Mouse (Mus musculus) liver, embryonic 13.5 days (tissue): ENCODE data around the gene Elf2. TPM values are rescaled to one million over a fixed set of nuclear protein-coding genes. Genes with fewer than 3 reads are reported as not detected.

Source experiments
- ATAC-seq: fragments of 200-750 bp; cut with Nextera tagmentation; 2 replicates; pipeline ENCODE4 v1.8.0; 2017; ENCODE audit warnings: low read depth, mild to moderate bottlenecking, moderate number of reproducible peaks, moderate library complexity
- DNase-seq: peaks from one replicate; pipeline ENCODE4 v3.0.0; 2022
- H3K27ac ChIP-seq: fragments of 300-500 bp; sonication (generic); 2 replicates; pipeline ENCODE4 v1.5.1; 2015; ENCODE audit warnings: moderate library complexity, mild to moderate bottlenecking, inconsistent platforms
- H3K27me3 ChIP-seq: fragments of 300-500 bp; sonication (generic); 2 replicates; pipeline ENCODE4 v1.6.1; 2015; ENCODE audit warnings: mild to moderate bottlenecking, inconsistent platforms
- H3K36me3 ChIP-seq: fragments of 300-500 bp; sonication (generic); 2 replicates; pipeline ENCODE4 v1.6.1; 2015; ENCODE audit warnings: mild to moderate bottlenecking, inconsistent platforms
- H3K4me1 ChIP-seq: fragments of 300-500 bp; sonication (generic); replicated peaks from 2 replicates; pipeline ENCODE4 v1.6.1; 2015; ENCODE audit warnings: inconsistent platforms
- H3K4me2 ChIP-seq: fragments of 300-500 bp; sonication (generic); 2 replicates; pipeline ENCODE4 v1.6.1; 2015; ENCODE audit warnings: inconsistent platforms, mild to moderate bottlenecking, moderate library complexity
- H3K4me3 ChIP-seq: fragments of 300-500 bp; sonication (generic); replicated peaks from 2 replicates; pipeline ENCODE4 v1.5.1; 2015; ENCODE audit warnings: mild to moderate bottlenecking, inconsistent platforms
- H3K9ac ChIP-seq: fragments of 300-500 bp; sonication (generic); 2 replicates; pipeline ENCODE4 v1.6.1; 2015; ENCODE audit warnings: mild to moderate bottlenecking, inconsistent platforms
- H3K9me3 ChIP-seq: fragments of 300-500 bp; sonication (generic); replicated peaks from 2 replicates; pipeline ENCODE4 v1.6.1; 2016; ENCODE audit warnings: inconsistent platforms
- WGBS: fragments of 180-500 bp; shearing (Covaris S2); methylation state at CpG from one replicate; pipeline ENCODE4 v1.1.7; 2015; ENCODE audit not compliant: insufficient replicate concordance; 5-methylcytosine and 5-hydroxymethylcytosine counted together
- microRNA-seq: library from miRNA; unstranded; fragments of <30 nt; microRNA quantifications from one replicate; pipeline ENCODE4, GENCODE M21; 2016
- polyA plus RNA-seq: library from polyadenylated mRNA; unstranded; fragments of >200 nt; fragmentation: Nextera tagmentation; extraction: Ambion mirVana; gene quantifications from 2 replicates; pipeline ENCODE4 v1.2.1, GENCODE M21; 2015

Gene Elf2
- polyA plus RNA-seq, 1 experiment from 2014 or later, result 24.0 TPM

DNA sequence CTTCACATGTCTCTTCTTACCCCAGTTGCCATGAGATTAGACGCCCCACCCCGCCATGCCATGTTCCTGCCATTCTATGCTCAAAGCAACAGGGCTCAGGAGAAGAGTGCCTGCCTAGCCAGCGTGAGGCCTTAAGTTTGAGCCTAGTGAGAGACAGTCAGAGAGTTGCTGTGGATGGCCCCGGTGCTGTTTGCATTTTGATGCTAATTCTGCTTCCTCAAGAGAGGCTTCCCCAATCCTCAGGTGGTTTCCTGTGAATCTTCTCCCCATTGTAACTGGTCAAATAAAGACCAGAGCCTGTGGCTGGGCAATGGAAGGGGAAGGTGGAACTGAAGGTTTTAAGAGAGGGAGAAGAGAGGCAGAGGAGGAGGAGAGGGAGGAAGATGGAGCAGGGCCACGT is 131.8 kb downstream of the Elf2 start:
- no peak overlapping the region for H3K27ac ChIP-seq
- 53% methylated on average over 5 of the region's 5 CpGs for WGBS
- no peaks in the 10 kb centered on the region for H3K27me3 ChIP-seq
- H3K4me3 ChIP-seq, result no peak overlapping the region
- no peak overlapping the region for H3K4me2 ChIP-seq
- H3K9me3 ChIP-seq, result no peaks in the 10 kb centered on the region
- no peak for ATAC-seq
- no peaks in the 10 kb centered on the region for H3K36me3 ChIP-seq
- no peak overlapping the region for H3K9ac ChIP-seq
- DNase-seq, result no peak
- no peaks in the 10 kb centered on the region for H3K4me1 ChIP-seq

- DNase-seq (no peak), ATAC-seq (no peak)
- Histone ChIP-seq H3K9ac (no peak overlapping the region), H3K27me3 (0 out of 2 replicates have a peak, but pooled peaks cover 3% of the 10 kb centered on the region), H3K9me3 (no peaks in the 10 kb centered on the region), H3K27ac (no peak overlapping the region), H3K4me3 (no peak overlapping the region), H3K36me3 (no peaks in the 10 kb centered on the region), H3K4me1 (no peaks in the 10 kb centered on the region), H3K4me2 (no peak overlapping the region)
- 74% methylated on average over 7 of the region's 7 CpGs for WGBS
Measured at GRCm38 (mm10) chr3:51206521-51206920, 133.9 kb downstream of the Elf2 start.

DNA sequence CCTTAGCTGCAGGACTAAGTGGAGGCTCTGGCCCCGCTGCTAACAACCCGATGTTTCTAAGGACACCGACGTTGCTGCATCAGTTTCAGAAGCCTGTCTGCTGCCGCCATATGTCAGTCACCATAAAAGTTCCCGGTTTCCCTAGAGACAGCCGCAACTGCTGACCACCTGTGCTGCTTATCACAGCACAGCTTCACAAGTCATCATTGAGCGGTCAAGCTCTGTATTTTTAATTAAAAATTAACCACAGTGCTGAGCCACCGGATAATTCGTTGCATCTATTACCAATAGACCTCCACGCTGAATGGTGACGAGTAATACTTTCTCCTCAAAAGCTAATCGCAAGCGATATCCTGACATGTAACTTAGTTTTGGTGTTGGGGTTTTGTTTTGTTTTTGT is 135.6 kb downstream of the Elf2 start:
- H3K4me1 ChIP-seq, result 0 out of 2 replicates have a peak, but pooled peaks cover 3% of the 10 kb centered on the region
- WGBS, result 88% methylated on average over 14 of the region's 14 CpGs
- no peak overlapping the region for H3K27ac ChIP-seq
- ATAC-seq (no peak), DNase-seq (no peak)
- no peak overlapping the region for H3K4me2 ChIP-seq
- 0 out of 2 replicates have a peak, but pooled peaks cover 4% of the 10 kb centered on the region for H3K9me3 ChIP-seq
- H3K36me3 ChIP-seq, result no peaks in the 10 kb centered on the region
- 0 out of 2 replicates have a peak, but pooled peaks cover 6% of the 10 kb centered on the region for H3K27me3 ChIP-seq
- no peak overlapping the region for H3K9ac ChIP-seq
- no peak overlapping the region for H3K4me3 ChIP-seq

DNA sequence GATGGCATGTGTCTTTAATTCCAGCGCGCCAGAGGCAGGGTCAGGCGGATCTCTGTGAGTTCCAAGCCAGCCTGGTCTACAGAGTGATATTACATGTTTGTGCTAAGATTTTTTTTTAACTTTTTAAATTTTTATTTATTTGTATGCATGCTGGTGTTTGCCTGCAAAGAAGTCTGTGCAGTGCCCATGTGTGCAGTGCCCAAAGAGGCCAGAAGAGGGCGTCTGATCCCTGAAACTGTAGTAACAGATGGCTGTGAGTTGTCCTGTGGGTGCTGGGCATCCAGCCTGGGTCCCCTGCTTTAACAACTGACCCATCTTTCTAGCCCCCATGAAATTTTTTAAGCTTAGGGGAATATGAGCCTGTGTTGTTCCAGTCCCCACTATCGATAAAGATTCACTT is 136.0 kb downstream of the Elf2 start:
- Histone ChIP-seq H3K4me1 (0 out of 2 replicates have a peak, but pooled peaks cover 3% of the 10 kb centered on the region), H3K4me3 (no peak overlapping the region), H3K36me3 (no peaks in the 10 kb centered on the region), H3K9ac (no peak overlapping the region), H3K9me3 (0 out of 2 replicates have a peak, but pooled peaks cover 4% of the 10 kb centered on the region), H3K27ac (no peak overlapping the region), H3K4me2 (no peak overlapping the region), H3K27me3 (0 out of 2 replicates have a peak, but pooled peaks cover 6% of the 10 kb centered on the region)
- ATAC-seq (no peak), DNase-seq (no peak)
- WGBS, result 77% methylated on average over 5 of the region's 5 CpGs

- no peak overlapping the region for H3K4me2 ChIP-seq
- no peaks in the 10 kb centered on the region for H3K36me3 ChIP-seq
- H3K4me3 ChIP-seq, result no peak overlapping the region
- no peak for ATAC-seq
- H3K27ac ChIP-seq, result no peak overlapping the region
- DNase-seq, result no peak
- H3K9me3 ChIP-seq, result 0 out of 2 replicates have a peak, but pooled peaks cover 4% of the 10 kb centered on the region
- 0 out of 2 replicates have a peak, but pooled peaks cover 3% of the 10 kb centered on the region for H3K4me1 ChIP-seq
- 71% methylated on average over 6 of the region's 6 CpGs for WGBS
- 0 out of 2 replicates have a peak, but pooled peaks cover 6% of the 10 kb centered on the region for H3K27me3 ChIP-seq
- no peak overlapping the region for H3K9ac ChIP-seq
Measured at GRCm38 (mm10) chr3:51203906-51204305, 136.6 kb downstream of the Elf2 start.

Small RNA genes lying within 50 kb of the gene (microRNA-seq; reads per million reads assigned to microRNA genes)
- gene Gm24282, result not detected

Other genes starting within 250 kb of the Elf2 start
- 20.5 and 23.1 TPM in 2 replicates for gene Noct, start 116.2 kb downstream of the Elf2 start, polyA plus RNA-seq
- gene Mgarp, start 56.1 kb upstream of the Elf2 start, polyA plus RNA-seq, result 1.1 TPM in 2 replicates
- 563 and 588 TPM in 2 replicates for gene Ndufc1, start 68.3 kb upstream of the Elf2 start, polyA plus RNA-seq
- gene Naa15, start 74.5 kb upstream of the Elf2 start, polyA plus RNA-seq, result 34.5 and 47.1 TPM in 2 replicates
- 4.9 and 5.8 TPM in 2 replicates for gene Rab33b, start 143.3 kb upstream of the Elf2 start, polyA plus RNA-seq
- gene Setd7, start 220.2 kb upstream of the Elf2 start, polyA plus RNA-seq, result 0.45 and 0.67 TPM in 2 replicates